9 mouse cellular contexts compared by ENCODE assay signal in the genomic region with DNA sequence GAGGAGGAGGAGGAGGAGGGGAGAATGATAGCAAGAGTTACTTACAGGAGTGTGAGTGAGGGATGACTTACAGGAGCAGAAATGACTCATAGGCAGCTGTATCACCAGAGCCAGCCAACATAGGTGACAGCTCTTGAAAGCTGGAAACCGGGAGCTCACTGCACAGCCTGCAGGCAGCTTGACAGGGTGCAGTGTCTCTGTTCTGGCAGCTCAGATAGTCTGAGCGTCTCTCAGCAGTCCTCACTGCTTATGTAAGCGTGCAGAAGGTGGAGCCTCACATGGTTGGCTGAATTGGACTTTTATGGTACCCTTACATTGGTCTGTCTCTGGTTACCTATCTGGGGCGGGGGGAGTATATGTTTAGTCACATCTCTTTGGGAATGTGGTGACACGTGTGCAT. TPM values are rescaled to one million over a fixed set of nuclear protein-coding genes. Genes with fewer than 3 reads are reported as not detected.
DNase-seq lines count a peak whose midpoint lies in the region; ATAC-seq and TF ChIP-seq lines count a peak whose summit lies in the region.
"Had no signal": no experiment of that assay in that cellular context is flagged by ENCODE, and none has a peak within 500 bp of the region (broad histone marks: within the 10 kb centered on the region; RNA-seq: fewer than 3 reads in every experiment).

No protein-coding gene starts in this region.

- no peak for TF ChIP-seq POLR2A in testis, adult 2 months (IDR thresholded peaks at IDR 0.05; ENCODE audit: control insufficient read depth, low read depth, low read length)

- no peak overlapping the region for H3K4me2 ChIP-seq in midbrain, embryonic 11.5 days
- no peak overlapping the region for H3K4me2 ChIP-seq in hindbrain, embryonic 12.5 days (replicated peaks)

- no peak overlapping the region for H3K27ac ChIP-seq in testis, adult 2 months (ENCODE audit: control insufficient read depth, insufficient read depth, low read depth, low read length)
- no peak overlapping the region for H3K27ac ChIP-seq in midbrain, embryonic 11.5 days (ENCODE audit: low read depth, low read length)
- no peak overlapping the region for H3K27ac ChIP-seq in hindbrain, embryonic 12.5 days

- 0 out of 2 replicates have a peak, but pooled peaks have one; percentile 9 for TF ChIP-seq CTCF in testis, adult 2 months (IDR thresholded peaks at IDR 0.05; ENCODE audit: control insufficient read depth, insufficient read depth, insufficient replicate concordance, low read depth, low read length)

- H3K9me3 ChIP-seq in midbrain, embryonic 11.5 days (ENCODE audit: control insufficient read depth, low read length), result no peaks in the 10 kb centered on the region
- H3K9me3 ChIP-seq in hindbrain, embryonic 12.5 days (replicated peaks), result no peaks in the 10 kb centered on the region

- no peak overlapping the region for H3K9ac ChIP-seq in midbrain, embryonic 11.5 days (ENCODE audit: low read length)
- H3K9ac ChIP-seq in hindbrain, embryonic 12.5 days, result no peak overlapping the region

- H3K27me3 ChIP-seq in testis, adult 2 months (ENCODE audit: control insufficient read depth, insufficient read depth, low read length), result no peaks in the 10 kb centered on the region
- H3K27me3 ChIP-seq in midbrain, embryonic 11.5 days (ENCODE audit: control insufficient read depth, insufficient read depth, low read length), result no peaks in the 10 kb centered on the region
- no peaks in the 10 kb centered on the region for H3K27me3 ChIP-seq in hindbrain, embryonic 12.5 days

- WGBS in midbrain, embryonic 11.5 days, result 51% methylated on average over 5 of the region's 5 CpGs
- WGBS in hindbrain, embryonic 12.5 days, result 48% methylated on average over 5 of the region's 5 CpGs

- H3K4me3 ChIP-seq in testis, adult 2 months (ENCODE audit: control insufficient read depth, low read depth, low read length), result no peak overlapping the region
- H3K4me3 ChIP-seq in midbrain, embryonic 11.5 days (ENCODE audit: low read depth, low read length), result no peak overlapping the region
- no peak overlapping the region for H3K4me3 ChIP-seq in hindbrain, embryonic 12.5 days
- H3K4me3 ChIP-seq: erythroblast, embryonic 14.5 days had no signal

- no peak for ATAC-seq in midbrain, embryonic 11.5 days (ENCODE audit: low FRiP score)
- no peak for ATAC-seq in hindbrain, embryonic 12.5 days (ENCODE audit: low FRiP score)

- no peaks in the 10 kb centered on the region for H3K36me3 ChIP-seq in testis, adult 2 months (ENCODE audit: control insufficient read depth, insufficient read depth, low read length)
- no peaks in the 10 kb centered on the region for H3K36me3 ChIP-seq in midbrain, embryonic 11.5 days (ENCODE audit: control insufficient read depth, insufficient read depth, low read length)
- H3K36me3 ChIP-seq in hindbrain, embryonic 12.5 days, result peaks cover 7% of the 10 kb centered on the region; the same call in 1 of the 2 replicates

- peaks cover 2% of the 10 kb centered on the region; the same call in 1 of the 2 replicates for H3K4me1 ChIP-seq in testis, adult 2 months (ENCODE audit: control insufficient read depth, insufficient read depth, low read length)
- H3K4me1 ChIP-seq in midbrain, embryonic 11.5 days (ENCODE audit: control insufficient read depth, insufficient read depth, low read length), result no peaks in the 10 kb centered on the region
- 0 out of 2 replicates have a peak, but pooled peaks cover 3% of the 10 kb centered on the region for H3K4me1 ChIP-seq in hindbrain, embryonic 12.5 days

- DNase-seq in testis, postnatal 10 days (ENCODE audit: low spot score), result no peak
- DNase-seq in c-Kit-positive CD71-positive TER-119-negative erythroid progenitor cells, embryonic 14.5 days (ENCODE audit: low read depth), result peak; percentile 9
- peak; percentile 40 to 43 for DNase-seq in layer of hippocampus, postnatal 36 days
- peak; percentile 48 for DNase-seq in telencephalon, adult 2 months (ENCODE audit: low read depth, low spot score)
- no peak for DNase-seq in midbrain, embryonic 11.5 days (ENCODE audit: low spot score, missing footprints)
- DNase-seq in ovary, postnatal 36 days (ENCODE audit: low spot score), result no peak

RNA-seq across cellular contexts. Expression of gene Senp5, which starts 6.8 kb away (rescaled TPM):
- 3.2 and 4.3 TPM in 2 replicates for polyA plus RNA-seq in testis, adult 2 months (2012; rRNA removed)
- total RNA-seq in layer of hippocampus, postnatal 36 days (2021), result 10 to 100 TPM; 37.2 to 38.6 TPM
- polyA plus RNA-seq in midbrain, embryonic 11.5 days (2014; fragmentation: Nextera tagmentation; extraction: Ambion mirVana), result 10.2 and 12.3 TPM in 2 replicates
- 27.3 and 27.5 TPM in 2 replicates for polyA plus RNA-seq in hindbrain, embryonic 12.5 days (2016; fragmentation: Nextera tagmentation; extraction: Ambion mirVana)

Comparison
In these comparisons a context has a peak if more than half of its experiments do, and no peak if none do; other contexts are left out.
1. DNase-seq: peak in c-Kit-positive CD71-positive TER-119-negative erythroid progenitor cells, embryonic 14.5 days (single experiment), layer of hippocampus, postnatal 36 days (2 of 2) and telencephalon, adult 2 months (single experiment); none in testis, postnatal 10 days (single experiment), midbrain, embryonic 11.5 days (single experiment) and ovary, postnatal 36 days (single experiment).